Mouse (Mus musculus) gastrocnemius, postnatal 10 days (tissue): ENCODE measurements around the gene Krt8. TPM values are rescaled to one million over a fixed set of nuclear protein-coding genes. Genes with fewer than 3 reads are reported as not detected.
A peak's percentile ranks its signal among the peaks of the same experiment; 100 is the strongest.
"Not testable (repeated sequence)": the region's sequence is repeated elsewhere in the genome, so short reads cannot be mapped to it uniquely, and the experiment has no call there.

ENCODE experiments used
- DNase-seq: peaks from one replicate; pipeline ENCODE4 v3.0.0; 2021; ENCODE audit warnings: mixed read lengths
- total RNA-seq, 2 experiments: library from RNA; stranded (reverse); gene quantifications; 2 replicates each; pipeline ENCODE4 v1.2.3; 2021

Gene Krt8
- total RNA-seq, 2 experiments from 2014 or later: 1.4 to 1.7 TPM

DNA sequence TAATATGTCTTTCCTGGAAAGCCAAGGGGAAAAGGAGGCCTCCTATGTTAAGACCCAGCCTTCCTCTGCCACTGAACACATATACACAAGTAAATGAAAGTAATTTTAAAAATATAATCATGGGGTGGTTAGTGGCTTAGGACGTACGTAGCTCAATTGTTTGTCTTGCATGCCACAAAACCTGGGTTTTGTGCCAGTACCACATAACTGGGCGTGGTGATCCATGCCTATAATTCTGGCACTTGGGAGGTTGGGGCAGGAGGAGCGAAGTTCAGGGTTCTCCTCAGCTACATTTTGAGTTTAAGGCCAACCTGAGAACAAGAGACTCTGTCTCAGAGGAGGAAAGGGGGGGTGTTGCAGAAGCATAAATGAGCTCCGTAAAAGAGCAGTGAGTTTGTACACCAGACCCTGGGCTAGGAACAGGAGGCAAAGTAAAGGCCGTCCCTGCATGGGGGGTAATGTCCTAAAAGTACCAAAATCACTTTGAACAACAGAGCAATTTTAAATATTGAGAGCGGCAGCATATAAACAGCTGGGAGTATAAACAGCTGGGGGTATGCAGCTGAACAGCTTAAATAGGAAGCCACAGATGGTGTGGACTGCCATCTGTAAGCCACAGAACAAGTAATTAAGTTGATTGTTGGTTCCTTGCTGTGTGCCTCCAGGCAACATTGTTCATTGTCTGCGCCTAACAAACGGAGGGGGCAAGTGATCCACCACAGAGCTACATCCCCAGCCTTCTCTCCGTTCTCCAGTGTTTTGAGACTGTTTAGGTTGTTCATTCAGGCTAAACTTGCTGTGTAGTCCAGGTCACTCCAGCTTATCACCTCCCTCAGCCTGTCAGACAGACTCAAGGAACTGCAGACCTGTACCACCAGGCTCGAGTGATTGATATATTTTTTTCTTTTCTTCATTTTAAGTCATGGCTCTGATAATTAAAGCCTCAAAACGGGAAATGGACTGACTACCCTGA, 3.1 kb upstream of the Krt8 start:
- no peak for DNase-seq

DNA sequence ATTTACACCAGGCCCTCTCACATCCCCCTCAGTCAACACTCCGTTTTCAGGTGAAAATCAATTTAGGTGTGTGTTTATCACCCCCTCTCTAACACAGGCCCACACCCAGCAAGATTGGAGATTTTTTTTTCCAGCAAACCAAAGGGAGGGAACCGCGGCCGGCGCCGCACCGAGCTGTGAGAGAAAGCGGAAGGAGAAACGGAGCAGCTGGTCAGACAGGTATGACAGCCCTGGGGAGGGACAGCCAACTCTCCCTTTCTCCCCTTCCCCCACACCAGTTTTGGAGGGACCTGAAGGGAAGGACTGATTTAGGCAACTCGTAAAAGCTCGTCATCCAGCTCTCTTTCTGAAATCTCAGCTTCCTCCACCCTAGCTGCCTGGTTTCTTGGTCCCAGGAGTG, 2.0 kb upstream of the Krt8 start:
- DNase-seq: no peak

DNA sequence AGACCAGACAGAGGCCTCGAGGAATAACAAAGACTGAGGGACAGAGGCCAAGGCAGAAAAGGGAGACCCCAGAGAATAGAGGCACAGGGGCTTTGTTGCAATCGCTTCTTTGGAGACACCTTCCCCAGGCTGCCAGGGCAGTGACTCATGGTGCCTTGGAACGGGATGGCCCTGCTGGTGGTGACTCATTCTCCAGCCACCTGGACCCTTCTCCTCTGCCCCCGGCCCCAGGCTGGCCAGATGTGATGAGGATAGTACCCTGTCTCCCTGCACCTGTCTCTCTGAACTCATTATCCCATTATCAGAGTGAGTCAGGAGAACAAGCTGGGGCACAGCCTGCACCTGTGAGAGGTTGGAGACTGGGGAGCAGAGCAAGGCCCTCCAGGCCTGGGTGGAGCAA, 1.0 kb upstream of the Krt8 start:
- no peak for DNase-seq

DNA sequence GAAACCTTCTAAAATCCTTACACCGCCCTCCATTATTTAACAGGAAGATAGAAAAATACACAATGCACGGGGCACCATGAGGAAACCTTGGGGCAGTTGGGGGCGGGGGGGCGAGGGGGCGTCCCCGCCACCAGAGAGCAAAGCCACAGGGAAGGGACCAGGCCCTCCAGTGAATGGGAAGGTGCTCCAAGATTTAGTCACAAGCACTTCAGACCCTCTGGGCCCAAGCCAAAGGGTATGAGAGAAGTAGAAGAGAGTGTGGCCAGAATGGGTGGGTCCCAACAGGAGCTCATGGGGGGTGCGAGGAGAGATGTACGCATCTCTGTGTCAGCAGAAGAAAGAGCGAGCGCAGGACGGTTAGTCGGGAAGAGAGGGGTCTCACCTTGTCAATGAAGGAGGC, 766 bp downstream of the Krt8 start:
- no peak for DNase-seq

DNA sequence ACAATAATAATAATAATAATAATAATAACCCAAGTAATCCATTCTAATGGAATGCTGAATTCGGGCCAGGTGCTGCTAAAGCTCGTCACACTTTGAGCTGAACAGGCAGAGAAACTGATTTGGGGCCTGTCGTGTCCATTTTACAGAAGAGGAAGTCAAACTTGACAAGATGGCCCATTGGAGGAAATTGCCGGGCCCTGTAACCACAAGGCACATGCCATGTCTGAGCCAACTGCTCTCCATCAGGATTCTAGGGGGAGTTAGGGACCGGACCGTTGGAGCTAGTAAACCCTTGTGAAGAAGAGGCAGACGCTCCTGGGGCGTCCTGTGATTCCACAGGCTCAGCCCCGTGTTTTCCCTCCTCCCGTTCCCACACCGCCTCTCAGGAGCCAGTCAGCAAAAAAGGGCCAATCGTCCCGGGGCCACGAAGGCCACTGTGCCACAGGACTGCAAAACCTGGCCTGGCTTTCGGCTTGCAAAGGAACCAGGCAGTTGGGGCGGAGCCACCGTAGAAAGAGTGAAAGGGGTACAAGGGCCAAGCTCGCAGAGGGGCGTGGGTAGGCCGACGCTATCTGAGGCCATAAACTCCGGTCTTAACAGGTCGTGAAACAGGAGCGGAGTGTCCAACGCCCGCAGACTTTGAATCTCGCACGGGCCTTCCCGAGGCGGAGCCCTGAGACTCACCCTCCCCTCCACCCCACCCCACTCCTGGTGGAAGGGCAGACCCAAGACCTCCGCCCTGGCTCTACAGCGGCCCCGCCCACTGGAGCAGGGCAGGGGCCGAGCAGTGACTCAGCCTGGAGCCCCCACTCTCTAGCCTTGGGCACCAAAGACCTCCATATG, 1.4 kb downstream of the Krt8 start:
- DNase-seq: peak; percentile 42

DNA sequence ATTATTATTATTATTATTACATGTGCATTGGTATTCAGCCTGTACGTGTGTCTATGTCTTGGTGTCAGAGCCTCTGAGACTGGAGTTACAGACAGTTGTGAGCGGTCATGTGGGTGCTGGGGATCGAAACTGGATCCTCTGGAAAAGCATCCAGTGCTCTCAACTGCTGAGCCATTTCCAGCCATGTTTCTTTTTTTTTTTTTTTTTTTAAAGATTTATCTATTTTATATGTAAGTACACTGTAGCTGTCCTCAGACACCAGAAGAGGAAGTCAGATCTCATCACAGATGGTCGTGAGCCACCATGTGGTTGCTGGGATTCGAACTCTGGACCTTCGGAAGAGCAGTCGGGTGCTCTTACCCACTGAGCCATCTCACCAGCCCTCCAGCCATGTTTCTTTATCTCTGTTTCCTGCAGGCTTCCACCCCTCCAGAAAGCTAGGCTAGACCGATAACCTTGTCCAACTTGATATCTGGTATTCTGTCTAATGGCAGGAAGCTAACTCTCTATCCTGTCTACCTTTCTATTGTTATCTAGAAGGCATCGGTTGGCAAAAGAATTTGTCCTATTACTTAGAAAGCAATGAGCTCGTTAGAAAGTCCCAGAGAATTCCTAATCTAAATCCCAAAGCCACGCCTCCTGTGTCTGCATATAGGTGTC, 4.5 kb downstream of the Krt8 start:
- no peak for DNase-seq

DNA sequence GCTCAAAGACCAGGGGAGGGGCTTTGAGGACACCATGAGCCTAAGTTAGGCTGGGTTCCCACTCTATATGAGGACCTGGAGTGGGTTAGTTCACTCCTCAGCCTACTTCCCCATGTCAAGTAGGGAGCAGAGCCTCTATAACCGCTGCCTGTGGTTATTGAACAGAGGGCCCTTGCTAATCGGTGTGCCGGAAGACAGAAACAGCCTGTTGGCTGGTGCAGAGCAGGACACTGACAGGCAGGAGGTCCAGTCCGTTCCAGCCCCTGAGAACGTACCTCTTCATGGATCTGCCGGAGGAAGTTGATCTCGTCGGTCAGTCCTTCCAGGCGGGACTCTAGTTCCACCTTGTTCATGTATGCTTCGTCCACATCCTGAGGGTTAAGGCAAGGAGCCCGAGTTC, 5.1 kb downstream of the Krt8 start:
- no peak for DNase-seq

DNA sequence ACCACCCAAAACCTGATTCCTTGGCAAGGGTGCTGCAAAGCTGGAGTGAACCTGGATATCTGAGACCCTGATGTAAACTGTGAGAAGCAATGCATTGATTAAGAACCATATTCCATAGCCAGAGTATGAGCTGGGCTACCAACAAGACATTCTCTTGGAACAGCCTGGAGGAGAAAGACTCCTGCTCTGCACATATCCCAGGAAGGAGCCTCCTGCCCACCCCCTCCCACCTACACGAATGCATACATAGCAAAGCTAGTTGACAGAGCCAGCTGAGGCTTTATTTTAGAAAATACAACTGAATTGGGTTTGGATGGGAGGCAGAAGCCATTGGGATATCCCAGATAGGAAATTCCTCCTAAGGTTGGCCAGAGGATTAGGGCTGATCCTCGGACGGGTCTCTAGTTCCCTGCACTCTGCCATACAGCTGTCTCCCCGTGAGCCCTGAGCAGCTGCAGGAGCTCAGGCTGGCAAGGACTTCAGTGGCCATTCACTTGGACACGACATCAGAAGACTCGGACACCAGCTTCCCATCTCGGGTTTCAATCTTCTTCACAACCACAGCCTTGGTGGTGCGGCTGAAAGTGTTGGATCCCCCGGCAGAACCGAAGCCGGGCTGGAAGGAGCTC, 7.7 kb downstream of the Krt8 start:
- not testable (repeated sequence) for DNase-seq

DNA sequence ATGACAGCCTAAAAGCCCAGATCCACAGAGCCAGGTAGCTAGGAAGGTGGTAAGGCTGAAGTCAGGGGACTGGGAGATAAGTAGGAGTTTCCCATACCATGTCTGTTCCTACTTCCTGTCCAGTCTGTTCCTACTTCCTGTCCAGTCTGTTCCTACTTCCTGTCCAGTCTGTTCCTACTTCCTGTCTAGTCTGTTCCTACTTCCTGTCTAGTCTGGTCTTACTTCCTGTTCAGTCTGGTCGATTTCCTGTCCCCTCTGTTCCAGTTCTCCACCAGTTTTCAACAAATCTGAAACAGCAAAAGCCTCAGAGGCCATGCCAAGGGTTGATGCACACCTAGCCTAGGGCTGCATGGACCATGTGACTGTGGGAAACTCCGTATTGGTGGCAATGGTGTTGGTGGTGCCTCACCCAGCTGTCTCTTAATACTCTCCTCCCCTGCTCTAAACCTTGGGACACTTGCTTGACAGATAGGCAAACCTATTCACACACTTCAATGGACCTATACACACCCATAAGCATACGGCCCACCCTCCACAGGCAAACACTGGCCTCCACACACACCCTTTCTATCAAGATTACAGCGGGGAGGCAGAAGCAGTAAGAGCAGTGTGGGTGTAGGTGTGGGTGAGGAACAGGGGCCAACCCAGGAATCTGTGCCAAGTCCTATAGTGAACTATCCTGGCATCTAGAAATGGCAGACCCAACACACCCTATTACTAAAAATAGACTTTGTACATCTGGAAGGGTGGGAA, 8.6 kb downstream of the Krt8 start:
- DNase-seq: no peak

DNA sequence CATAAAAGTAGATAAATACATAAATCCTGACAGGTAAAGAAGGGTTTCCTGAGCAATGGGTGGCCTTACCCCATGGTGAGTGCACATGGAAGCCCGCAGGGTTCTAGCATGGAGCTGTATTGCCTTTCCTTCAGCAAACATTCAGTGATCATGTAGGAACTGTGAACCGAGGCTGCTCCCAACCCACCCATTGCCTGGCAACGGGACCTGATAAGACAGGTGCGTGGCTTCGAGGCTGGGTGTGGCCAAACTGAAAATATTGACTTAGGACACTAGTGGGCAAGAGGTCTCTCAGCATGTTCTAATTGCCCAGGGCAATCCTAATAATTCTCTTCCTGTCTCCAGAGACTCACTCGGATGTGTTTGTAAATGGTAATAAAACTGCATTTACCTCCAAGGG, 9.9 kb downstream of the Krt8 start:
- no peak for DNase-seq

DNA sequence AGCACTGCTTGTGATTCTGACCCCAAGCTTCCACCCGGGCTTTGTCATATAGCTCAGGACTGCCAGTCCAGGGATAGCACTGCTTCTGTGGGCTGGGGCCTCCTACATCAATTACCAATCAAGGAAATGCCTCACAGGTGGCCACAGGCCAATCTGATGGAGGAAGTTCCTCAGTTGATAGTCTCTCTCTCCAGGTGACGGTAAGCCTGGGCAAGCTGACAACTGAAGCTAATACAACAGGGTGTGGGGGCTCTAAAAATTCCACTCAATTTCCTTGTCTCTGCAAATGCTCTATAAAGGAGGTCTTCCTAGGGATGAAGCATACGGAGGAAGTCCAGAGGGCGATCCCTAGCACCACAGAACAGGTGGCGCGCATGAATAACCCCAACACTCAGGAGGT, 13.3 kb downstream of the Krt8 start:
- no peak for DNase-seq

DNA sequence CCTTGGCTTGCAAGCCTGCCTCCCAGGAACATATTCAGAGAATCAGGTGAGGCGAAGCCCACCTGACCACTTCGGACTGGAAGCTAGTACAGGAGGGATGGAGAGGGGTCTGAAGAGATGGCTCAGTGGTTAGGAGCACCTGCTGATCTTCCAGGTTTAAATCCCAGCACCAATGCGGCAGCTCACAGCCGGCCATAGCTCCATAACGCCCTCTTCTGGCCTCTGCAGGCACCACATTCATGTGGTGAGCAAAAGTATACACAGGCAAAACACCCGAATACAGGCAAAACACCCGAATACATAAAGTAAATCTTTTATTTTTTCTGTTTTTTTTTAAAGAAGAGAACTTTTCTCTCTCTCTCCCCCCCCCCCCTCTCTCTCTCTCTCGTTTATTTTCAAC, 15.6 kb downstream of the Krt8 start:
- no peak for DNase-seq

DNA sequence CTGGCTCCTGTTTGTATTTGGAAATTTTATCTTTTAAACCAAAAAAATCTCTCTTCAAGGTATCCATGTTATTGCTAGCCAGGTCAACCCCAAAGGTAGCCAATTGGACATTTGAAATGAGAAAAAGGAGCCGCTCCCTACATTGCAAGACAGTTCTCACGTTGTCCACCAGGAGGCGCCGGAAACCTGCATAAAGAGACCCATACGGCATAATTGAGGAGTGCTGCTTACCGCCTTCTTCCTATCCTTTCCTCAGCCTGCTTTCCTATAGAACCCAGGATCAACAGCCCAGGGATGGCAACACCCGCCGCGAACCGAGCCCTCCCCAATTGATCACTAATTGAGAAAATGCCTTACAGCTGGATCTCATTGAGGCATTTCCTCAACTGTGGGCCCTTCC, 16.2 kb downstream of the Krt8 start:
- peak; percentile 84 for DNase-seq

DNA sequence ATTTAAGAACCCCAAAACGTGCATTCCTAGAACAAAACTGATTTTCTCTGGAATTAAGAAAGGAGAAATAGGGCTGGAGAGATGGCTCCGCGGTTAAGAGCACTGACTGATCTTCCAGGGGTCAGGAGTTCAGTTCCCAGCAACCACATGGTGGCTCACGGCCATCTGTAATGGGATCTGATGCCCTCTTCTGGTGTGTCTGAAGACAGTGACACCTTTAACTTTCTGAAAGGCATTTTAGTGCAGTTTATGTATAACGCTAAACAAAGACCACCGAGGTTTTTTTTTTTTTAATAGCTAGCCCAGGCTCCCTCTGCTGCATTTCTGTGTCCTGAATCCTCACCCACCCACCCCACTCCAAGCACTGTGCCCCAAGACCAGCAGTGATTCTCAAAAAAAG, 19.5 kb downstream of the Krt8 start:
- DNase-seq: no peak

DNA sequence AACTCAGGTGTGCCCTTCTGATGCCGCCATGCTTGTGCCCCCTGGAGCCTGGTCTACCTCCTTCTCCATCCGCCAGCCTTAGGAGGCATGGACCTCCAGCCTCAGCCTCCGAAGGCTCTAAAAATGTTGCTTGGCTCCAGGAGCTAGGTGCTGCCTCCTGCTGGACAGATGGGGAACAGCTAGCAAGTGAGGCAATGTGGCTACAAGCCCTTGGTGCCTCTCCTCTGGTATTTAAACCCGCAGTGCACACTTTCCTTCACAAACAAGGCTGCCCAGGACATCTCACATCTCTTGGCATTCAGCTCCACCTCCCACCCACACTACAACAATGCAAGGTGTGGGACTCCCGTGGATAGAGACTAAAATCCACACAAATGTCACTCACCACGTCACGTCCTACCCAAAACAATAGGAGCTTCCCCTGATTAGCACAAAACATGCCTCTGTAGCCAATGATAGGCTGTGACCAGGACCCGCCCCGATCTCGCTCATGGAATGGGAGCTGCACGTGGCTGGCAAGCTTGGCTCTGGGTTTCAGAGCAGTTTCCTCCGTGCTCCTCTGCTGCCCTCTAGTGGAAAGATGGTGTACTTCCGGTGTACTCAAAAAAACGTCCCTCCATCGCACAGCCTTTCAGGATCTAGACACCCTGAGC, 20.2 kb downstream of the Krt8 start:
- peak; percentile 90 for DNase-seq

DNA sequence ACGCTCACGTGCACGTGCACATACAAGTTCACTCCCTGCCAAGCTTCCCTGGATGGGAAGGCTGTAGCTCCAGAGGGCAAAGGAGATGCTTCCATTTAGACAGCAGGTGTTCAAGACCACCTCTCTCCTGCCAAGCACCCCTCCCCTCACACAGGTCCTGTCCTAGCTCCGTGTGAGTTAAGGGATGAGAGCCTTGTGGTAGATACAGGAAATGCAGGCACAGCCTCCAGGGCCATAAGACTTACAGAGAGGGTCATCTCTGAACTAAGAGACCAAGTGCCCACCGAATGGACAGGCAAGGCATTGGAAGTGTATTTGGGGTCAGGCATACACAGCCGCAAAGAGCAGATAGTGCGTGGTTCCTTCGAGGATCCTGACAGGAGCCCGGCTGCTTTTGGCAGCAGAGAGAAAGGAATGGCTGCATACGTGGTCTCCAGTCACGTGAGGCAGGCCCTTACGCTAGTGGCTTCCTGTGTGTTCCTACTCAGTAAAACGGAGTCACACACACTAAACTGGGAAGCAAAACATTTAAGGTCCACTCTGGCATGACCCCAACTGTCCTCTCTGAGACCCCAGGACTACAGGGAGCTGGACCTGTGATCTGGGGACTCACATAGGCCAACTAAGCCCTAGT, 20.9 kb downstream of the Krt8 start:
- no peak for DNase-seq

DNA sequence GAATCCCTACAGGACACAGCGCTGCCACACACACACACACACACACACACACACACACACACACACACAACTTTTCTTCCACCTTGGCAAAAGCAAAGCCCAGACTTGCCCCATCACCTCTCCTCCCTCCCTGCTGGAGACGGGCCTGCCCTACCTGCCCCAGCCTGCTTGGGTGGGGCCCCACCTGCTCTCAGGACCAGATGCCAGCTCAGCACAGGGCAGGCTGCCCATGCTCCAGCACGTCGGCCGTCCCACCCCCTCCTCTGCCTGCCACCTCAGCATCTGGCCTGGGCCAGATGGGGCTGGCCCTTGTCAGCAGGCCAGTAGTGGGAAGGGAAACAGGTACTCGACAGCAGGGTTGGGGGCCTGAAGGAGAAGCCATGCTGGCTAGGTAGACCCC, 23.4 kb downstream of the Krt8 start:
- DNase-seq: no peak

DNA sequence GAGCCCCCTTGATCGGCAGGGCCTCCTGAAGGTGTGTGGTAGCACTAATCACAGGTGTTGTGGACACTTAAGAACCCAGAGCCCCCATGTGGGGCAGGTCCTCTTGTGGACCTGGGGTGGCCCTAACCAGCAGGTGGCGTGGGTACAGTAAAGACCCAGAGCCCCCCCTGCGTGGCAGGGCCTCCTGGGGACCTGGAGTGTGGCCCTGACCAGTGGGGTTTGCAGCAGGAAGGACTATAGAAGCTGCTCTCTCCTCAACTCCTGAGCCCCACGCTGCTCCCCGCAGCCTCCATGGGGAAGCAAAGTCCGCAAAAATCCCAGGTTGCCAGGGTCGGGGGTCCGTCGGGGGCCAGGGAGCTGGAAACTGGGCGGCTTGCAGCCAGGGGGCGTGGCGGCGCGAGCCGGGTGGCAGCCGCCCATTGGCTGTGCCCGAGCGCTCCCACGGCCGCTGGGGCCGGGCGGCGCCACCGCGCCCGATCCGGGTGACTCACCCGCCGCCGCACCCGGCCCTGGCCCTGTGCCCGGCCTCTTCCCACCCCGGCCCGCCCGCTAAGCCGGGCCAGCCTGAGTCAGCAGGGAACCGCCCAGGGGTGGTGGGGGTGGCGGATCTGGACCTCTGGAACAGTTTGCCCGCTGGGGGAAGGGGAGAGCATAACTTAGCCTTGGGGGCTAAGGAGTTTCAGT, 27.1 kb downstream of the Krt8 start:
- peak; percentile 96 for DNase-seq

DNA sequence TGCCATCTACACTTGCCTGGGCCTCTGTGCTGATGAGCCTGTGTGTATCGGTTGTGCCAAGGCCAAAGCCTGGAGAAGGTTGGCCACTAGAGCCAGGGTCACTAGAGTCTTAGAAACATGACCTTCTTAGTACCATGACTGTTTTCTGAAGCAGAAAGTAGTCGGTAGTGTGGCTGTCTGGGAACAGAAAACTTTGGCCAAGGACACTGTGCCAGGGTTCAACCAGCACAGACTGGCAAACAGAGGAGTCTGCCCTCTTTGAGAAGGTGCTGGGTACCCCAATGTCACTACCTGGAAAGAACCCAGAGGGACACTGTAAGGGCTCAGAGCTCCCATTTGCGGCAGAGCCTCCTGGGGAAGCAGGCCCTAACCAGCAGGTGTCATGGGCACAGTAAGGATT, 27.6 kb downstream of the Krt8 start:
- DNase-seq: no peak

DNA sequence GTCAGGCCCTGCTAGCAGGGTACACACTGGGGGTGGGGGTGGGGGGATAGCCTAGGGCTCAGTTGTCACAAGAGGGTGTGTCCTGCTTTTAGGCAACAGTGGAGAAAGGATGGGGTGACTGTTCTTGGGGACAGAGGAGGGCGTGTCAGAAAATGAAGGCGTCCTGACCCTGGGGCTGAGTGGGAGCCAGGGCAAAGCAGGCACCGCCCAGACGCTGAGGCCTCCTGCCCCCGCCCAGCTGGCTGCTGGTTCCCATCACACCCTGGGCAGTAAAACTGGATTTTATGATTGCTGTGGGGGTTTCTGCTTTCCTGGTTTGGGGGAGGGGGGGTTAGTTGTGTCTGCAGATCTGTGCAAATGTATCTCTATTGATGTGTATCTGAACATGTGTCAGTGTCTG, 28.3 kb downstream of the Krt8 start:
- peak; percentile 50 for DNase-seq
